Mouse (Mus musculus) heart, embryonic 15.5 days (tissue): ENCODE results near the gene Kcnab1. TPM values are rescaled to one million over a fixed set of nuclear protein-coding genes. Genes with fewer than 3 reads are reported as not detected.

Experiments
- ATAC-seq: fragments of 200-750 bp; cut with Nextera tagmentation; replicated peaks from 2 replicates; pipeline ENCODE4 v1.8.0; 2017; ENCODE audit warnings: low read depth, moderate TSS enrichment; ENCODE audit not compliant: insufficient number of reproducible peaks, insufficient read depth, low FRiP score
- H3K27ac ChIP-seq: fragments of 300-500 bp; sonication (generic); 2 replicates; pipeline ENCODE4 v1.5.1; 2015; ENCODE audit warnings: mild to moderate bottlenecking, inconsistent platforms
- H3K27me3 ChIP-seq: fragments of 300-500 bp; sonication (generic); 2 replicates; pipeline ENCODE4 v1.6.1; 2015; ENCODE audit warnings: inconsistent platforms
- H3K36me3 ChIP-seq: fragments of 300-500 bp; sonication (generic); 2 replicates; pipeline ENCODE4 v1.6.1; 2015; ENCODE audit warnings: mild to moderate bottlenecking, inconsistent platforms
- H3K4me1 ChIP-seq: fragments of 300-500 bp; sonication (generic); replicated peaks from 2 replicates; pipeline ENCODE4 v1.6.1; 2015; ENCODE audit warnings: inconsistent platforms
- H3K4me2 ChIP-seq: fragments of 300-500 bp; sonication (generic); 2 replicates; pipeline ENCODE4 v1.6.1; 2015; ENCODE audit warnings: inconsistent platforms, mild to moderate bottlenecking, moderate library complexity
- H3K4me3 ChIP-seq: fragments of 300-500 bp; sonication (generic); 2 replicates; pipeline ENCODE4 v1.5.1; 2015; ENCODE audit warnings: mild to moderate bottlenecking, inconsistent platforms
- H3K9ac ChIP-seq: fragments of 300-500 bp; sonication (generic); 2 replicates; pipeline ENCODE4 v1.6.1; 2015; ENCODE audit warnings: mild to moderate bottlenecking, inconsistent platforms
- H3K9me3 ChIP-seq: fragments of 300-500 bp; sonication (generic); replicated peaks from 2 replicates; pipeline ENCODE4 v1.6.1; 2016; ENCODE audit warnings: inconsistent platforms
- WGBS: fragments of 180-500 bp; shearing (Covaris S2); methylation state at CpG from one replicate; pipeline ENCODE4 v1.1.7; 2015; ENCODE audit warnings: mixed read lengths; 5-methylcytosine and 5-hydroxymethylcytosine counted together
- polyA plus RNA-seq: library from polyadenylated mRNA; unstranded; fragments of >200 nt; fragmentation: Nextera tagmentation; extraction: Ambion mirVana; gene quantifications from 2 replicates; pipeline ENCODE4 v1.2.1, GENCODE M21; 2015

The Kcnab1 gene
- polyA plus RNA-seq, 1 experiment from 2014 or later = 2.3 TPM

DNA sequence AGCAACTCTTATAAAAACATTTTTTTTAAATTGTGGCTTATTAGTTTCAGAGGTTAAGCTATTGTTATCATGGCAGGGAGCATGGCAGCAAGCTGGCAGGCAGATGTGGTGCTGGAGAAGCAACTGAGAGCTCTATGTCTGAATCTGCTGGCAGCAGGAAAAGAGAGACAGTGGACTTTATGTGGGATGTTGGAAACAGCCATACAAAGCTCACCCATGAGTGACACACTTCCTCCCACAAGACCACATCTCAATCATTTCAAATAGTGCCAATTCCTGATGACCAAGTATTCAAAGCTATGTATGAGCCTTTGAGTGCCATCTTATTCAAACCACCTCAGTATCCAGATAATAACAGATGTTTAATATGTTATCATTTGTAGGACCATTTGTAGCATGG, 298.7 kb downstream of the Kcnab1 start:
- H3K36me3 ChIP-seq = no peaks in the 10 kb centered on the region
- H3K9ac ChIP-seq = no peak overlapping the region
- H3K4me3 ChIP-seq = no peak overlapping the region

DNA sequence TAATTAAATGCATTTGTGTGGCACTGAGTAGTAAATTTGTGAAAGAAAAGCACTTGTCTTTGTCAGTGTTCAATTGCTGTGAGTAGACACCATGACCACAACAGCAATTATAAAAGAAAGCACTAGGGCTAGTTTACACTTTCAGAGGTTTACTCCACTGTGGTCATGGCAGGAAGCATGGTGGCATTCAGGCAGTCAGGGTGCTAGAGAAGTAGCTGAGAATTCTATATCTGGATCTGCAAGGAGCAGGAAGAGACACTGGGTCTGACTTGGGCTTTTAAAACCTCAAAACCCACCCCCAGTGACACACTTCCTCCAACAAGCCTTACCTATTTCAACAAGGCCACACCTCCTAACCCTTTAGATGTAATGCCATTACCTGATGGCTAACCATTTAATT, 307.4 kb downstream of the Kcnab1 start:
- Histone ChIP-seq H3K36me3 (no peaks in the 10 kb centered on the region), H3K4me3 (no peak overlapping the region), H3K27ac (no peak overlapping the region), H3K4me1 (no peaks in the 10 kb centered on the region), H3K9me3 (no peaks in the 10 kb centered on the region), H3K9ac (no peak overlapping the region), H3K27me3 (no peaks in the 10 kb centered on the region), H3K4me2 (no peak overlapping the region)
- ATAC-seq = no peak

More for the DNA sequence above, 298.7 kb downstream of the Kcnab1 start:
- Histone ChIP-seq H3K9me3 (no peaks in the 10 kb centered on the region), H3K4me2 (no peak overlapping the region), H3K27me3 (no peaks in the 10 kb centered on the region), H3K27ac (no peak overlapping the region), H3K4me1 (0 out of 2 replicates have a peak, but pooled peaks cover 3% of the 10 kb centered on the region)
- no peak for ATAC-seq

DNA sequence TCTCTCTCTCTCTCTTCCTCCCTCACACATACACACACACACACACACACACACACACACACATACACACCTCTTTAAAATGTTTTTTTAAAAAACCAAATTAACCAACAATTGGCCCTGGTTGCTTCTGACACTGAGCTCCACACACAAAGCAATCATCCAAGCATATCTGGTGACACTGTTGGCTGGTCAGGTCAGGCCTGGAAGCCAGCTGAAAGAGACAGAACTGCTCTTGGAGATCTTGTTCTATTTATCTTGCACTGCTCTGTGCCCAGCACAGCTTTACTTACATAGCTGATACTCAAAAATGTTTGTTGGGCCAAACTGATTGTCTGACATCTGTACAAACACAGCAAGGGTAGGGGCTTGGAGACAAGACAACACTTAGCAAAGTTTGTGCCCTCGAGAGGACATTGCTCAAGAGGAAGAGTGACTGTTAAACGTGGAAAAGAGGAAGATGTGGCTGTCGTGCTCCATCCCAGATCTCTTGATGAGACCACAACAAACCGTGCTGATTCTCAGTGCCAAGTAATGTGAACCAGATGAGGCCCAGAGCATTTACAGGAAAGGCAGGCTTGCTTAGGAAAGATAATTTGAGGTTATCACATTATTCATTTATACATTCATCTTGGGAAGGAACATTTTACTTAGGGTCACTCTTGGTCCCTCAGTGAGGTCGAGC, 308.9 kb downstream of the Kcnab1 start:
- Histone ChIP-seq H3K9ac (no peak overlapping the region), H3K27ac (no peak overlapping the region), H3K36me3 (no peaks in the 10 kb centered on the region), H3K4me1 (no peaks in the 10 kb centered on the region), H3K4me2 (no peak overlapping the region), H3K27me3 (no peaks in the 10 kb centered on the region), H3K9me3 (no peaks in the 10 kb centered on the region), H3K4me3 (no peak overlapping the region)
- no peak for ATAC-seq
- WGBS = 48% methylated on average over 5 of the region's 5 CpGs

DNA sequence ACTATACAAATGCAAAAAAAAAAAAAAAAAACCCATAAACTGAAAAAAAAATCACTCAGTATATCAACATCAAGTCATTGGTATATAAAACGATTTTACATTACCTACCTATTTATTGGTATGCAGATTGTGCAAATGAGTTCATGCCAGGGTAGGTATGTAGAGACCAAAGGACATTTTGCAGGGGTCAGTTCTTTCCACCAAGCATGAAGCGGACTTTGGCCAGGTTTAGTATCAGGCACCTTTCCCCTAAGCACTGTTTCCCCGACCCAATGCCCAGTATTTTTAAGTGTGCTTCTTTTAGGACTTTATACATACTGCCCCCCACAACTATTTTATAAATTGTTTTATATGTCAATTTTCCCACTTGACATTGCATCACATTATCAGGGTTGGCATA, 310.5 kb downstream of the Kcnab1 start:
- ATAC-seq = no peak
- H3K9ac ChIP-seq = no peak overlapping the region
- H3K27me3 ChIP-seq = no peaks in the 10 kb centered on the region
- no peaks in the 10 kb centered on the region for H3K36me3 ChIP-seq
- H3K4me2 ChIP-seq = no peak overlapping the region
- no peak overlapping the region for H3K4me3 ChIP-seq
- H3K27ac ChIP-seq = no peak overlapping the region
- no peaks in the 10 kb centered on the region for H3K4me1 ChIP-seq
- WGBS = 79% methylated on average over 3 of the region's 3 CpGs
- no peaks in the 10 kb centered on the region for H3K9me3 ChIP-seq
